Mouse (Mus musculus) neural tube, postnatal 0 days (tissue): Measurements from ENCODE around the gene Scaper. TPM values are rescaled to one million over a fixed set of nuclear protein-coding genes. Genes with fewer than 3 reads are reported as not detected.

Source experiments
- polyA plus RNA-seq: library from polyadenylated mRNA; unstranded; fragments of >200 nt; fragmentation: Nextera tagmentation; extraction: Ambion mirVana; gene quantifications from 2 replicates; pipeline ENCODE4 v1.2.1, GENCODE M21; 2015

The Scaper gene
- 28.7 and 29.7 TPM in 2 replicates for polyA plus RNA-seq

GRCm38 (mm10) chr9:55937664-55938617 is at the start of gene Scaper:
TSS of gene Scaper (minus strand) at chr9:55938119.

GRCm38 (mm10) chr9:55538377-55538776 is 399.5 kb downstream of the Scaper start, which contains the start of gene Isl2:
TSS of gene Isl2 (plus strand) at chr9:55538672.

GRCm38 (mm10) chr9:55512027-55512543 is 425.8 kb downstream of the Scaper start, which contains the start of gene Etfa:
TSS of gene Etfa (minus strand) at chr9:55512243.

Other genes with a start within 250 kb of the Scaper start
- gene 4930563M21Rik, start 72.4 kb upstream of the Scaper start, polyA plus RNA-seq: not detected in 2 replicates
- gene Rcn2, start 103.7 kb upstream of the Scaper start, polyA plus RNA-seq: 284 and 293 TPM in 2 replicates
- gene Pstpip1, start 151.8 kb upstream of the Scaper start, polyA plus RNA-seq: 0.68 and 1.3 TPM in 2 replicates
- gene Tspan3, start 227.4 kb upstream of the Scaper start, polyA plus RNA-seq: 716 and 738 TPM in 2 replicates